Mouse (Mus musculus): ENCODE results near the gene Sh2d1b1.
"Not testable (repeated sequence)": the region's sequence is repeated elsewhere in the genome, so short reads cannot be mapped to it uniquely, and the experiment has no call there.

Gene Sh2d1b1

GRCm38 (mm10) chr1:170277016-170277415 is at the start of gene Sh2d1b1:
Gene Sh2d1b1, plus strand, starts transcription at chr1:170277320.
- CTCF ChIA-PET: no interaction called here

GRCm38 (mm10) chr1:170232688-170233087 is 44.4 kb upstream of the Sh2d1b1 start, which contains the start of gene Sh2d1b2:
Gene Sh2d1b2, plus strand, starts transcription at chr1:170232749.
- CTCF ChIA-PET: not testable (repeated sequence)

DNA sequence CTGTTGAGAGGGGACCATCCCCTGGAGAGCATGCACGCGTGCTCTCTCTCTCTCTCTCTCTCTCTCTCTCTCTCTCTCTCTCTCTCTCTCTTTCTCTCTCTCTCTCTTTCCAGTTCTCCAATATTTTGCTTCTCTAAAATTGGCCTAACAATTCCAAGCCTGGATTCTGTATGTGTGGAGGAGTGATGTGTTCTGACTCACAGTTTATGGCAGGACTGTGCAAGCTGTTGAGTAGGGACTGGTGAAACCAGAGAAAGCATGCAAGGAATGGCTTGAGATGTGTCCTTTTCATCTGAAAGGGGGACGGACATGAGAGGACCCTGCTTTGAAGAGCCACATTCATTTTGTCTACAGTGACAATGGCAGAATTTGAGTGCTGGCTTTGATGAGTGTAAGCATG is 32.1 kb upstream of the Sh2d1b1 start:
- CTCF ChIA-PET: no interaction called here

DNA sequence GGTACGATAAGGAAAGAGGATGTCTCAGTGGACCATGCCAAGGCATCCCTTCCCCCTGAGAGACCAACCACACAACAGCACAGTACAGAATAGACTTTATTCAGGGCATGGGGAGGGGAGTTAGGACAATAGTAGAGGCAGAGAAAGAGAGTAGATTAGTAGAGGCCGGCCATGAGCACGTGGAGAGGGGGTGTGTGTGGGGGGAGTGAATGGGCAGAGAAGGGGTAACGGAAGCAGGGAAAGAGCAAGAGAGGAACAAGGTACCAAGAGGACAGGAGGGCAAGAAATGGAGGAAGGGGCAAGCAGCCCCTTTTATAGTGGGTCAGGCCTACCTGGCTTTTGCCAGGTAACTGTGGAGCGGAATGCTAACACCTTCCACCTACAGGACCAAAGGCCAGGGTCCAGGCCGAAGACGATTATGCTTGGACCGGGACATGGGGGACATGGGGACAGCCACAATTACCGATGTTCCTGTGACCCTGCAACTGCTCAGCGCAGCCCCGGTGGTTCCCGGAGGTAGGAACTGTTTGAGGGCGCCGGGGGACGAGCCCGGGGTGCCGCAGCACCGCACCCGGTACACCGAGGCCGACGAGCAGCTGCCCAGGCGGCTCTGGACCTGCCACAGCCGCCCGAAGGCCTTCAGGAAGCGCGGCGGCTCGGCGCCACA is 22.1 kb upstream of the Sh2d1b1 start:
- CTCF ChIA-PET: no interaction called here

DNA sequence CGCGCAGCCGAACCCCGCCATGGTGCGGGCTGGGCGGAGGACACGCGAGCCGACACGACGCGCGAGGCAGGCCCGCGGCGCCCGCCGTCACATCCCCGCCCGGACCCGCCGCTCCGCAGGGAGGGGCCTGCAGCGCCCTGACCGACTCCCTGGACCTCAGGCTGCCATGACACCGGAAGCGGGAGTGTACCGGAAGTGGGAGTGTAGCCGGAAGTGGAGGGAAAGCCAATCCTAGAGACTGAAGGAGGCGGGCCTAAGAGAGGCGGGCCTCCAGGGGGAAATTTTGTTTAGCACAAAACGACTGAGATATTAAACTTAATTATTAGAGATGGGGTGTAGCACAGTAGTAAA is 21.6 kb upstream of the Sh2d1b1 start:
- CTCF ChIA-PET: no interaction called here

DNA sequence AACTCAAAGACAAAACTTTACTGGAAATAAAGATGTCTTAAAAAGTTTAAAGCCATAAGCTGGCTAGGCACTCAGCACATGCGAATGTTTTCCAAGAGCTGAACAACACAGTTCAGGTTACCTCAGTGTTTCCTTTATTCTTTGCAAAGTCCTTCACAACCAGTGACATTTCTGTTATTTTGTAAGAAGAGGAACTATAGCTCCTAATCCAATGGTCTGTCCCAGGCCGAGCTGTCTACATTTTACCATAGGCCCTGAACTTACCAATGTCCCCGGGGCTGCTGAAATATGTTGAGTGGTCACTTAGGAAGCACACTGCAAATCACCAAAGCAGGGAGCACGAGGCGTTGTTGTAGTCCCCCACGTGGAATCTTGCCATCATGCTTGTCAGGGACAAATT is 6.8 kb upstream of the Sh2d1b1 start:
- CTCF ChIA-PET: no interaction called here

DNA sequence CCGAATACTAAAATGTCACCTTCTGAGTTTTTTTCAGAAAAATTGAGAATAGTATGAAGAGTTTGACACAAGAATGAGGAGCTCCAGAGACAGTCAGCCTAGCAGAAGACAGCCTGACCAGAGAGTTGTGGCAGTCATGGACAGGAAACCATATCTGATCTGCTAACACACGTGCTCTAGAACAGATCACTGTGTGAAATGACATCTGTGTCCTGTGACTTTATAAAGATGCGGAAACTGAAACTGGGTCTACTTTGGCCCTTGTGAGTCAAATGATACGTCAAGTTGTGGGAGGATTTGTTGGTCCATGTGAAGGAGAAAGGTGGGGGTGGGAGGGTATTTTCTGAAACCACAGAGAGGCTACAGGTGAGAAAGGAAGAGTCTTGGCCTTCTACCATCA is 6.4 kb upstream of the Sh2d1b1 start:
- CTCF ChIA-PET: no interaction called here

- CTCF ChIA-PET: no interaction called here
Measured at GRCm38 (mm10) chr1:170273252-170273651, 3.9 kb upstream of the Sh2d1b1 start.

GRCm38 (mm10) chr1:170282415-170283129 is 5.5 kb downstream of the Sh2d1b1 start:
- CTCF ChIA-PET: no interaction called here

DNA sequence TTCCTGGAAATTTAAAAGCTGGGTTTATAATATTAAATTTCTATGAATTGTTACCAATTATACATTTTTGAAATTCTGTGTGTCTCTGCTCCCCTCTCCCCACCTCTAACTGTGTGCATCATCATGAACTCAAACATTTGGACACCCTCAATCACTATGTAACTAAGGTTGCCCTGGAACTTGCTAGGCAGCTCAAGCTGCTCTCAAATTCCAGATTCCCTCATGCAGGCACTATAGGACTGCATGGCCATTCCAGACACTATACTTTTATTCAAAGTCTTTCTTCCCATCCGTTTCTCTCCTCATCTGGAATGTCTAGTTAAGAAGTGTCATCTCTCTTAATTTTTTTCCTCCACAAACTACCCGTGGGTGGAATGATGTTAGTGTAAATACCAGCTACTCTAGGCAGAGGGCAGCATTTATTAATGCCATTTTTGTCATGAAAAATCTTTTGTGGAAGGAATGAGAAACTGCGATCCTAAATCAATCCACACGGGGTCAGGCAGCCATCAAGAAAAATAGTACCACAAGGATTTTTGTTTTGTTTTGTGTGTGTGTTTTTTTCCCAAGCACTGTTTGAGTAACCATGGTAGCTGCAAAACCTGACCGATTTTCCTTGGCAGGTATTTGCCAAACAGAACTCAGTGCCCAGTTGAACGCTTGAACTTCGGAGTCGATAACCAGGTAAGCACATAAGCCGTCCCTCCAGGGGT is 15.3 kb downstream of the Sh2d1b1 start:
- CTCF ChIA-PET: no interaction called here

DNA sequence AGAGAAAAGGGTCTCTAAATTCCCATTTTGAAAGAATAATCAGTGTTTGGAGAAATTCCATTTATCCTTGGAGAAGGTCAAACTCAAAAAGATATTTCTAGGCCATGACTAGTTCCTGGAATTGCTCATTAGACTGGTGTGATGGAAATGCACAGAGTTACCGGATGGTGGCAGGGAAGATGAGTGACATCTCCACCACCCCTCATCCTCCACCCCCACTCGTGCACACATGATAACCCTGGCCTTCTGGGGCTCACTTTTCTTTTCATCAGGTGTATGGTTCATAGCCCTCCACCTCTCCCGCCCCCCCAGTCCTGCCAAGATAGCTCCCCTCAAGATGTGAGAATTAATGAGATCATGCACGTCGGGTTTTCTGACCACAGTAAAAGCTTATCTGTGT is 16.1 kb downstream of the Sh2d1b1 start:
- CTCF ChIA-PET: no interaction called here

DNA sequence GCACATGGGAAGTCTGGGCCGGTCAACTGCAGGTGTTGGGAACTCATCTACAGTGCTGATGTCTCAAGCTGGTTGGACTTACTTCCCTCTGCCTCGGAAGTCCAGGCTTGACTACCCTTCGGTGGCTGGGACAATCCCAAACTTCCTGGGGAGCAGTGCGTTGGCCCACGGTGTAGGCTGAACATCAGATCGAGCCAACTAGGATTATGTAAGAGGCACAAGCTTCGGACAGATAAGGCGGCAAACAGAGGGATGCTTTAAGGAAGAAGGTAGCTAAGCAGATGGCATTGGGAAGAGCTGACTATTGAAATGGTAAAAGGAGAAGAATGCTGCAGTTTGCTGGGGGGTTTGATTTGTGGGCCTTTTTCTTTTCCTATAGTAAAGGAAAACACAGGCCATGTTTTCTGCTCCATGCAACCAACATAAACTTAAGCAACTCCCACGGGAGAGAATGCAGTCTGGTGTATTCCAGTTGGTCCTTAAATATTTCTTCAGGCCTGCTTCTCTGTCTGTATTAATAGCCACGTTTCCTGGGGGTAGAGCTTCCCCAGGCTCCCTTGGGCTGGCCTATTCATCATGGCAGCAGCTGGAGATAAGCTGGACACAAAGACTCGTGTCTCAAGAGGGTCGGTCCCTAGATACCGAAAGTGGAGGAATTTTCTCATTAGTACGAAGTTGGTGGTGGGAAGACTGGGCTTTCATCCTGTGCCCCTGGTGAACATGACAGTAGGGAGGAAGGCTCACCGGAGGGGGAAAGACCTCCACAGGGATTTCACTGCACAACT is 17.9 kb downstream of the Sh2d1b1 start:
- CTCF ChIA-PET: no interaction called here

- CTCF ChIA-PET: no interaction called here
Measured at GRCm38 (mm10) chr1:170299496-170299895, 22.4 kb downstream of the Sh2d1b1 start.

DNA sequence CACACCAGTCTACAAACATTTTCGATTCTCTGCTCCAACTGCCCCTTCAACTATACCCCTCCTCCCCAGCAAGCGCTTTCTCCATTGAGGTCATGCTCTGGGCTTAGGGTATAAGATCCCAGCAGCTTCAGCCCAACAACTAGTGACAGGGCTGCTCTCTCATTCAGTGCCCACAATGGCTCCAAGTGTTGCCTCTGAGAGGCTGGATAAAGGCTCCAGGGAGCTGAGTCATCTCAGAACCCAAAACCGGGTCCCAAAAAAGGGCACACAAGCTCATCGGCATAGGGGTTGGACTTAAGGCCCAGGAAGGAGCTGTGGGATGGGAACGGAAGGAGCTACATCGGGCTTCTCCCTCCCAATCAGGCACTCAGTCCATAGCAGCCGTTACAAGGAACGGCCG is 24.6 kb downstream of the Sh2d1b1 start:
- CTCF ChIA-PET: no interaction called here

DNA sequence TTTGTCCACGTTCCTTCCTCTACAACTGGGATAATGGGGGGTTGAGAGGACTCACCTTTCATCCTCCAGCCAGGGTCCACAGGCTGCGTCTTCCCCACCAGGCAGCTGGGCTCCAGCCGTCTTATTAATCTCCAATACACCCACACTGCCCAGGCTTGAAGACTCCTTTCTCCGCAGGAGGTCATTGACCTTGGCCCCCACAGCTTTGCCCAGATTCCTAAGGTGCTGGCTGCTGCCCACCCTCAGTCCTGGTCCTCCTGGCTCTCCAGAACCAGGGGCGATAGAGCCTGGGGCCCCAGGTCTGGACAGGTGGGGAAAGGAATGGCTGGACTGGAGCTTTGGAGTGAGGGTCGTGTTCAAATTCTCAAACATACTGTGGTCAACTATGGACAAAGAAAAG is 25.3 kb downstream of the Sh2d1b1 start:
- CTCF ChIA-PET: no interaction called here

GRCm38 (mm10) chr1:170303103-170303502 is 26.0 kb downstream of the Sh2d1b1 start:
- CTCF ChIA-PET: no interaction called here

- CTCF ChIA-PET: no interaction called here
Measured at GRCm38 (mm10) chr1:170305002-170305401, 27.9 kb downstream of the Sh2d1b1 start.

DNA sequence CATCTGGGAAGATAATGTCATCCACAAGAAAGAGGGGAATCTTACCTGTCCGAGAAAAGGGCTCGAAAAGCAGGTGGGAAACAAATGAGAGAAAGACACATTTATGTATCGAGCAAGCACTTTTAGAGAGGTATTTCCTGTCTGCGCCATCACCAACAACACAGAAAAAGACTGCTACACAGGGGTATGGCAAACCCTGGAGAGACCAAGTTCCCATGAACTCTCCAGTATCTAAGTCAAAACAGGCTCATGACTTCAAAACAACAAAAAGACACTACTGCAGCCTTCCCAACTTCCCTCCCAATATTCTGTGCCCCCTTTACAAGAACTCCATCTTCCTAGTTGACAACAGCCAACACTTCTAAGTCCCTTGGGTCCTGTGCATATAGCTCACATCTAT is 29.1 kb downstream of the Sh2d1b1 start, which contains the start of gene Gm7694:
Gene Gm7694, minus strand, starts transcription at position 101 of the 400 bp plus-strand sequence.
- CTCF ChIA-PET: no interaction called here

GRCm38 (mm10) chr1:170308503-170308902 is 31.4 kb downstream of the Sh2d1b1 start, which contains the start of gene Spata46:
Gene Spata46, plus strand, starts transcription at chr1:170308803.
- CTCF ChIA-PET: no interaction called here

- CTCF ChIA-PET: no interaction called here
Measured at GRCm38 (mm10) chr1:170311431-170311830, 34.3 kb downstream of the Sh2d1b1 start.

DNA sequence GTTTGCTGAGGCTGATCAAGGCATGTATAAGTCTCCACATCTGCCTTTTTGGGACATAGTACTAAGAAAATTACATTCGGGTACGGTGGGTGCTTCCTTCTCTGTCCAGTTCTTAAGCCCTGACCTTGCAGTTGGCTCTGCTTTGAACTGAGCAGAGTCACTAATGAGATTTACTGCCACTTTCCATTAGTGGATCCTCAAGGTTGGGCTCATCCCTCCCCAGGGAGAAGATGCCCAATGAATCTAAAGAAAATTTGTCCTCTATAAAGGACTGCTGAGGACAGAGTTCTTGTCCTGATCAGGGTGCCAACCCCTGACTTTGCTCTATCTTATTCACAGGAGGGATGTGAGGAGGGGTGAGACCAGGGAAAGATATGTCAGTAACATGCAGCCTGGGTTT is 44.9 kb downstream of the Sh2d1b1 start:
- CTCF ChIA-PET: no interaction called here

DNA sequence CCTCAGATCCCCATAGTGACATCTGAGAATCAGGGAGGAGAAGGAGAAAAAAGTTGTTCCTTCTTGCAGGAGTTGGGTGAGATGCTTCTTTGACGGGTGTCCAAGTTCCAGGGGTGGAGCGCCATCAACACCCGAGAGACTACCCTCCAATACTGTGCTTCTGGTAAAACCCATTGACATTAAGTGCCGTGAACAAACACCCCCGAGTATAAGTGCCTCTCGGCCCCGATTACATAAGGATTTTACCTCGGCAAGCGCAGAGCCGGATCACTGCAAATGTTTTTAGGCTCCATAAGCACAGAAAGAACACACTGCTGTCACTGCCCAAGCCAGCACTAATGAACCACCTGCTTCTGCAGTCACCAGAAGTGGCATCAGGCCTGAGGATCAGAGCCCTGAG is 45.9 kb downstream of the Sh2d1b1 start:
- CTCF ChIA-PET: no interaction called here
